1 mouse cellular context compared by ENCODE assay signal in genomic region chrX:13848473-13848872, GRCm38 (mm10).
TF ChIP-seq lines count a peak whose summit lies in the region.

No protein-coding gene starts in this region.

TF ChIP-seq in MEL, 35 proteins besides CTCF, POLR2A, EP300 and RAD21 (continued from another document):
- no peak for TF ChIP-seq MEF2A (IDR thresholded peaks at IDR 0.05; ENCODE audit: extremely low read depth, insufficient replicate concordance, low read depth, low read length, poor library complexity, severe bottlenecking)
- no peak for TF ChIP-seq NELFE (IDR thresholded peaks at IDR 0.05; ENCODE audit: low read depth, low read length)
